ENCODE assay signal across 8 mouse cellular contexts in the genomic region with DNA sequence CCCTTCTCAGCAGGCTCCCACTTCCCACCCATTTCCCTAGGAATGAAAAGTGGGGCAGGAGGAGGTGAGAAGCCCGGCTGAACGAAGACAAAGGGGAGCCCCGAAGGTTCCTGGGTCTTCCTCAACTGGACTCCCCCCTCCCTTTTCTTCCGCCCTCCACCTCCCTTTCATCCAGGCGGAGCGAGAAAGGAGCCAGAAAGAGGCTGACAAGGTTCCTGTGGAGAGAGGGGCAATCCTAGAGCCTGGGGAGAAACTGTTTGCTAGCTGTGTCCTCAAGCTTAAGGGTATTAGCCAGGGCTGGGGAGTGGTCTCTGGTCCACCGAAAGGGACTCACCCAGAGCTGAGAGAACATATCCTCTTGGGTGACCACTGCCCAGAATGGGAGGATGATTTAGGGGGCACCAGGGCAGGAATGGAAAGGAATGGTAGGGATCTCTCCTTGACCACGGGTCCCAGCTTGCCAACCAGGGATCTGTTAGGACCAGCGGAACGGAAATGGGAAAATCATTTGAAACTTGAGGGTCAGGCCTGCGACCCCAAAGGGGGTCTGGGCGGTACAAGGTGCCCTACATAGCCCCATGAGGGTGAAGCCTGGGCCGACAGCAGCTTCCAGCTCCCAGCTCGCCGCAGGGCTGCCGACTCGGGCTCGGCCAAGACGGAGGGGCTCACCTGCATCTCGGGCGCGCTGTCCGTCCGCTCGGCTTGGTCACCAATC.
DNase-seq lines count a peak whose midpoint lies in the region; ATAC-seq and TF ChIP-seq lines count a peak whose summit lies in the region.

No protein-coding gene starts in this region.

- 10% methylated on average over 25 of the region's 25 CpGs for WGBS in spleen, adult 2 months
- 3% methylated on average over 23 of the region's 25 CpGs for WGBS in liver, embryonic 12.5 days (ENCODE audit: insufficient replicate concordance)
- WGBS in stomach, postnatal 0 days: 3% methylated on average over 25 of the region's 25 CpGs

- 0 out of 2 replicates have a peak, but pooled peaks have one; percentile 1 for ATAC-seq in cerebellum, adult (ENCODE audit: insufficient number of reproducible peaks, low FRiP score, low TSS enrichment)
- no peak for ATAC-seq in liver, embryonic 12.5 days
- no peak for ATAC-seq in stomach, postnatal 0 days (ENCODE audit: low FRiP score, low TSS enrichment)

- H3K27me3 ChIP-seq in spleen, adult 2 months (ENCODE audit: control insufficient read depth, insufficient read depth, low read length): peaks cover 9% of the 10 kb centered on the region
- H3K27me3 ChIP-seq in liver, embryonic 12.5 days (replicated peaks): peaks cover 82% of the 10 kb centered on the region
- H3K27me3 ChIP-seq in stomach, postnatal 0 days (ENCODE audit: control insufficient read depth, insufficient read depth, low read length): no peaks in the 10 kb centered on the region

- H3K36me3 ChIP-seq in spleen, adult 2 months (ENCODE audit: control insufficient read depth, insufficient read depth, low read length): no peaks in the 10 kb centered on the region
- H3K36me3 ChIP-seq in liver, embryonic 12.5 days: no peaks in the 10 kb centered on the region
- no peaks in the 10 kb centered on the region for H3K36me3 ChIP-seq in stomach, postnatal 0 days (ENCODE audit: control insufficient read depth, insufficient read depth, low read length)

- 0 out of 2 replicates have a peak overlapping the region, but pooled peaks have one; percentile 48 for H3K9ac ChIP-seq in liver, embryonic 12.5 days
- peak overlapping the region; percentile 70 for H3K9ac ChIP-seq in stomach, postnatal 0 days (ENCODE audit: low read length)

- no peak for TF ChIP-seq EP300 in stomach, postnatal 0 days (optimal IDR thresholded peaks at IDR 0.05)

- no peak overlapping the region for H3K27ac ChIP-seq in spleen, adult 2 months (ENCODE audit: insufficient read depth, low read length)
- no peak overlapping the region for H3K27ac ChIP-seq in liver, embryonic 12.5 days
- H3K27ac ChIP-seq in stomach, postnatal 0 days (replicated peaks): no peak overlapping the region

- H3K4me2 ChIP-seq in liver, embryonic 12.5 days: peak overlapping the region; percentile 66
- peak overlapping the region; percentile 98 for H3K4me2 ChIP-seq in stomach, postnatal 0 days (replicated peaks; ENCODE audit: low read depth)

- no peak for TF ChIP-seq CTCF in spleen, adult 2 months (IDR thresholded peaks at IDR 0.05; ENCODE audit: extremely low read depth, insufficient read depth, insufficient read length, insufficient replicate concordance)
- TF ChIP-seq CTCF in stomach, postnatal 0 days (IDR thresholded peaks at IDR 0.05; ENCODE audit: low read depth): no peak

- H3K4me3 ChIP-seq in spleen, adult 2 months (ENCODE audit: extremely low read depth, insufficient read depth, insufficient read length): peak overlapping the region; percentile 29
- peak overlapping the region; percentile 51 for H3K4me3 ChIP-seq in liver, embryonic 12.5 days
- H3K4me3 ChIP-seq in stomach, postnatal 0 days (ENCODE audit: low read depth, low read length): peak overlapping the region; percentile 64

- no peak for DNase-seq in cerebellum, adult 9-11 months
- no peak for DNase-seq in spleen, adult 2 months (ENCODE audit: low read depth in 1 of 2, low spot score in 2 of 2)
- no peak for DNase-seq in spleen, postnatal 36 days (ENCODE audit: low spot score in 2 of 2)
- no peak for DNase-seq in stomach, postnatal 0 days (ENCODE audit: low spot score)
- no peak for DNase-seq in adrenal gland, adult 8-10 months
- no peak for DNase-seq in Muller cell, postnatal 12 days (ENCODE audit: inconsistent ontology term)

- no peak for TF ChIP-seq POLR2A in spleen, adult 2 months (IDR thresholded peaks at IDR 0.05; ENCODE audit: low read depth, low read length)

- H3K4me1 ChIP-seq in spleen, adult 2 months (ENCODE audit: control insufficient read depth, insufficient read depth, insufficient read length): peaks cover 5% of the 10 kb centered on the region; the same call in 1 of the 2 replicates
- peaks cover 13% of the 10 kb centered on the region for H3K4me1 ChIP-seq in liver, embryonic 12.5 days
- no peaks in the 10 kb centered on the region for H3K4me1 ChIP-seq in stomach, postnatal 0 days (replicated peaks; ENCODE audit: control insufficient read depth, insufficient read depth)

- H3K9me3 ChIP-seq in liver, embryonic 12.5 days (replicated peaks): no peaks in the 10 kb centered on the region
- no peaks in the 10 kb centered on the region for H3K9me3 ChIP-seq in stomach, postnatal 0 days (ENCODE audit: control insufficient read depth, low read length)
